Mouse (Mus musculus): Measurements from ENCODE around the gene Atf3.

DNA sequence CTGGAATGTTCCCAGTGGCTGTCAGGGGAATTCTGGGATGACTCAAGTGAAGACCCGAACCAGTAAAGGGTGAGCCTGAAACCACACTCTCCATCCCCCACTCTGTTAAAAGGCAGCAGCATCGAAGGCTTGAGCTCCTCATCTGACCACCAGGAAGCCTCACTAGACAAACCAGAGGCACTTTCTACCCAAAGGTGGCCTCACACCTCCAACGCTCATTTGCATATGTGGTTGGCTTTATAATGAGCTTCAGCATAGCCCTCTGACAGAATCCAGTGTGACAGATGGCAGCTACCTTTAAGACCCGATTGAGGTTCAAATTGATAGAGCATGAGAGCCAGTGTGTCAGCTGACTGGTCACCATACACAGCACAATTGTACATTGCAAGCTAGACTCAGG lies 93.6 kb downstream of the Atf3 start:
- TF ChIP-seq CTCF (IDR thresholded peaks at IDR 0.05; ENCODE audit: low read depth), result no peak
- no peak for TF ChIP-seq EP300 (optimal IDR thresholded peaks at IDR 0.05)
